Mouse (Mus musculus) small intestine, adult 2 months (tissue): ENCODE results near the gene Reps1.

Experiments used
- CTCF ChIP-seq: fragments of 200-500 bp; IDR thresholded peaks from 2 replicates; pipeline ENCODE4 v1.5.1; 2012; ENCODE audit warnings: low read depth, mild to moderate bottlenecking, control low read depth, inconsistent platforms, low read length, moderate library complexity, mixed read lengths; ENCODE audit not compliant: insufficient replicate concordance, insufficient read length; ENCODE audit errors: extremely low read depth
- POLR2A ChIP-seq: fragments of 200-500 bp; IDR thresholded peaks from 2 replicates; pipeline ENCODE4 v1.6.1; 2012; ENCODE audit warnings: low read depth, mild to moderate bottlenecking, control low read depth, inconsistent platforms, low read length, moderate library complexity

- TF ChIP-seq CTCF = no peak
- TF ChIP-seq POLR2A = no peak
Observed at GRCm38 (mm10) chr10:18058681-18059338, 3.1 kb downstream of the Reps1 start.
